Mouse (Mus musculus): ENCODE results near the gene St6galnac1.

Gene St6galnac1

DNA sequence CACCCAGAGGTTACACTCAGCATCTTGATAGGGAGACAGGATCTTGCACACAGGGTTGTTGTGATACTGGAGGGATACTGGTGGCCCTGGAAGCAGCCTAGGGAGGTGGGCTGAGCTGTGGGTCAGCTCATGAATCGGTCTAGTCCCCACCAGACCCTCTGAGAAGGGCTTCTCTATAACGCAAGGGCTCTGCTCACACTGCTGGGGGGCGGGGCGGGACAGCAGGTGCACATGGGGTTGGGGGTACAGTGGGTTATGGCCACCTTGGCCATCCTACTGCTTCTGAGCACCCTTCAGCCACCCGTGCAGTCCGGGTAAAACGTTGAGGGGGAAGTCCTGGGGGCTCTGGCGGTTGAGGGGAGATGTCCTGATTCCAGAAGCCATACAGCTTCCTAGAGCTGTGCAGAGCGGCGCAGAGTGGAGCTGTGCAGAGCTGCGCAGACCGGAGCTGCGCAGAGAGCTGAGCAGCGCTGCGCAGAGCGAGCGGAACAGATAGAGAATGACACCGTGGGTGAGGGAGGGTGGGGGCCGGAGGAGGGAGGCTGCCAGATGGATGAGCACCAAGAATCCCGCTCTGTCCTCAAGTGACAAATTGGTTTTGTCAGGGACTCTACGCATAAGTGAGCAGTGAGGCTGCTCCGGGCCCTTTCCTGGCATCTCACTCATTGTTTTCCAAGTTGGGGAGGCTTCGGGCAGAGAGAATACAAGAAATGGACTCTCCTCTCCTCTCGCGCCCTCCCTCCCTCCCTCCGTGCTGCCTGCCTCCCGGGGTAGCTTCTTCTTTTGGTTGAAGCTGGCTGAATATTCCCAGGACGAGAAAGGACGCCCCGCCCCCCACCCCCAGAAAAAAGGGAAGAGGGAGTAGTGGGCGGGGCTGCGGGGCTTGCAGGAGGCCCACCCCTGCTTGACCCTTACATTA, 35.9 kb upstream of the St6galnac1 start:
- no peak for TF ChIP-seq GATA4 (IDR thresholded peaks at IDR 0.05; ENCODE audit: insufficient replicate concordance, low read length)

- TF ChIP-seq GATA4 (IDR thresholded peaks at IDR 0.05; ENCODE audit: insufficient replicate concordance, low read length): no peak
Measured at GRCm38 (mm10) chr11:116810528-116810927, 35.2 kb upstream of the St6galnac1 start.

DNA sequence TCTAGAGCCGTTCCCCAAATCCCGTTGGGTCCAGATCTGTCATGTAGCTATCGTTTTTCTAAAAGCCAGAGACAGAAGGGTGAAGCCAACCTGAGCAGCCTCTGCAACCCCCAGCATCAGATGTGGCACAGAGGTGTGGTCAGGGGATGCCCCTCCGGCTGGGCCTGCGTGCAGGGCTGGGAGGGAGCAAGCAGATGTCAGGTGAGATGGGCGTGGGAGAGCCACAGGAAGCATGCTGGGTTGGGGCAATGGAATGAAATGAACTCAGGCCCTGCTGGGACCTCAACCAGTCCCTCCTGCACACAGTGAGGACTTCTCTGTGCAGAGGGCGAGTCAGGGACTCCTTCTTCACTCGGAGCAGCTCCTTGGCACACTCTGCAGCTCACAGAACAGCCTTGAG, 34.2 kb upstream of the St6galnac1 start:
- no peak for TF ChIP-seq GATA4 (IDR thresholded peaks at IDR 0.05; ENCODE audit: insufficient replicate concordance, low read length)

DNA sequence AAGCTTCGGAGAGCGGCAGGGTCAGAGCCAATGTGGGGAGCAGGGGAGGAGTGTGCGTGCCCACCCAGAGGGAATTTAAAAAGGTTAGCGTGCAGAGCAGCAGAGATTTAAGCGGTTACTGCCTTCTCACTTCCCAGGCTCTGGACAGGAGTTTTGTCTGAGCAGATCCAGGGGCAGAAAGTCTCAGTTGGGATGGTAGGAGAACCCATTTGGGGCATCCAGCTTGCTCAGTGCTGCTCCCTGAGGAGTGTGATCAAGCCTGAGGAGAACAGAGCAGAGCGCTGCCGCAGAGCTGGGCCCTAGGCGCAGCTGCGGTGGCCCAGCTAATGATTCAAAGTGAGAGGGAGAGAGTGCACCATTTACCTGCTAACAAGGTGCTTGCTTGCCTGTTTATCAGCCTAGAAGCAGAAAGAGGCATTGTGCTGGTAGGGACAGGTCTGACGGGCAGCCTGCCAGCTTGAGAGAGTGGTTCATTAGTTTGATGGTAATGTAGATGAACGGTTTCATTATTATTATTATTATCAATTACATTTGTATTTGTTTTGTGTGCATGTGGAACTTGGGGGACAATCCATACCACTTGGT, 33.6 kb upstream of the St6galnac1 start:
- TF ChIP-seq GATA4 (IDR thresholded peaks at IDR 0.05; ENCODE audit: insufficient replicate concordance, low read length): no peak

DNA sequence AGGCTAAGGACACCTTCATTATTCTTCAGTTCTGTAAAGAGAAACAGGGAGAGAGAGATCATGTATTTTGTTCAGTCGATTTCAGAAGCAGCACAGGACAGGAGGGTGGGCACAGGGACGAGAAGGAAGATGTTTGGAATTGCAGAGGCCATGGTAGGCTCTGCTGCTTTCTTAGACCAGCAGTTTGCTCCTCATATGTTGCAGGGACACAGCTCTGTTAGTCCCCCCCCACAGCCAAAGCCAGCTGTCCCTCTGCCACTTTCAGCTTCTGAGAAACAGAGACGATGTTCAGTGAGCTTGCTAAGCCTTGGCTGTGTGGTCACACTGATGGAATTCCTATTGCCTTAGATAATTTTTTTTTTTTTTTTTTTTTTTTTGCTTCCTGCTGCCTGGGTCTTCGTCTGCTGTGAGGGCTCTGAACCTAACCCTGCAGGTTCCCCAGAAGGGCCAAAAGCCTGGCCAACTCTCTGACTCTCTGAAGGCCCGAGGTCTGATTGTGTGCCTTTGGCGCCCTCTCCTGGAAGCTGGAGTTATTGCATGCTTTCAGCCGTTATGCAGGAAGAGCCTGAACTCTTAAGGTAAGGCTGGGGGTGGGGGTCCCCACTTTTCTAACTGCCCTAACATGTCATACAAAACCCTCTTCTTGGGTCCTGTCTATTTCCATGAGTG, 32.8 kb upstream of the St6galnac1 start:
- no peak for TF ChIP-seq GATA4 (IDR thresholded peaks at IDR 0.05; ENCODE audit: insufficient replicate concordance, low read length)

- no peak for TF ChIP-seq GATA4 (IDR thresholded peaks at IDR 0.05; ENCODE audit: insufficient replicate concordance, low read length)
Measured at GRCm38 (mm10) chr11:116807526-116807925, 32.2 kb upstream of the St6galnac1 start.

GRCm38 (mm10) chr11:116807116-116807515, 31.8 kb upstream of the St6galnac1 start:
- no peak for TF ChIP-seq GATA4 (IDR thresholded peaks at IDR 0.05; ENCODE audit: insufficient replicate concordance, low read length)

- TF ChIP-seq GATA4 (IDR thresholded peaks at IDR 0.05; ENCODE audit: insufficient replicate concordance, low read length): peak; percentile 47; the same call in 1 of the 2 replicates
Measured at GRCm38 (mm10) chr11:116806136-116807071, 31.1 kb upstream of the St6galnac1 start.

DNA sequence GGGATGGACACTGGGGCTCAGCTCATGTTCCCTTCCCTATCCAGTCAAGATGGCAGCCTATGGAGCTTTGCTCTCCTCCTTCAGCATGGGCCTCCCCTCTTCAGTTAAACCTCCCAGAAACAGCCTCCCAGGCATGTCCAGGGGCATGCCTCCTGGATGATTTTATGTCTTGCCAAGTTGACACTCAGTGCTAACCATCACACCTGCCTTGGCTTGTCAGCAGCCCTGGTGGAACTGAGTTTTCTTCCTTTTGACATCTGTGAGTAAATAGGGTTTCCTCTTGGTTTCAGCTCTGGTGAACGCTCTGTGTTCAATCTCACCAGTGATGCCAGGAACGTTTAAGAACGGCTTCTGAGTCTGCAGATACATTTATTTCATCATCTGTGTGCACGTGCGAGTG, 27.4 kb upstream of the St6galnac1 start:
- TF ChIP-seq GATA4 (IDR thresholded peaks at IDR 0.05; ENCODE audit: insufficient replicate concordance, low read length): no peak

- TF ChIP-seq GATA4 (IDR thresholded peaks at IDR 0.05; ENCODE audit: insufficient replicate concordance, low read length): no peak
Measured at GRCm38 (mm10) chr11:116801106-116801505, 25.8 kb upstream of the St6galnac1 start.

- no peak for TF ChIP-seq GATA4 (IDR thresholded peaks at IDR 0.05; ENCODE audit: insufficient replicate concordance, low read length)
Measured at GRCm38 (mm10) chr11:116799364-116799763, 24.1 kb upstream of the St6galnac1 start.

DNA sequence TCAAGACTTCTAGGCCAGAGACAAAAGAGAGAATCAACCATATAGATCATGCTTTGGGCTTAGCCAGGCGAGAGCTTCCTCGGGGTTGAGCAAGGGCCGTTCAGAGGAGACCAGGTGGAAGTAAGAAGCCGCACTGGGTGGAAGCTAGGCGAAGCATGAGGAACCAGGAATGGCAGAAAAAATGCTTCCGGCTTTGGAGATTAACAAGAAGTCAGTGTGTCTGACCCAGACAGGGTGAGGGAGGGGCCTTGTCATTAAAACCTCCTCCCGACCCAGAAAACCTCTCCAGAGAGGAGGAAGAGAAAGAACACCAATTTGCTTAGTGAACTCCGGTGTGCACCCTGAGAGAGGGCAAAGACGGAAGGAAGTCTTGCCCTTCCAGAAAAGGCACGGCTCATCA, 8.9 kb upstream of the St6galnac1 start:
- TF ChIP-seq GATA4 (IDR thresholded peaks at IDR 0.05; ENCODE audit: insufficient replicate concordance, low read length): no peak

GRCm38 (mm10) chr11:116782737-116783145, 7.4 kb upstream of the St6galnac1 start:
- no peak for TF ChIP-seq GATA4 (IDR thresholded peaks at IDR 0.05; ENCODE audit: insufficient replicate concordance, low read length)

DNA sequence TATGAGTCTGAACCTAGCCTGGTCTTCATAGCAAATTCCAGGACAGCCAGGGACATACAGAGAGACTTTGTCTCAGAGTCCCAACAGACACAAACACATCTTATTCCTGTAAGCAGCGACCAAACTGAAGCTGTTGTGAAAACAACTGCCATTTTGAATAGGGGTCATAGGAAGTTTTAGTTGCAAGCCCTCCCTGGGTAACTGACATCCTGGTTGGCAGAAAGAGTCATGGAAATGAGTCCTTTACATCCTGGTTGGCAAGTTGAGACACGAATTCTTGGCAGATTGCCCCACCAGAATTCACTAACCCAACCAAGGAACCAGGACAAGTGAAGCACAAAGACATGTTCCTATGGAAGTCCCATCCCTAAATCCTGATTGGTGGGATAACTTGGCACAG, 2.1 kb downstream of the St6galnac1 start:
- TF ChIP-seq GATA4 (IDR thresholded peaks at IDR 0.05; ENCODE audit: insufficient replicate concordance, low read length): no peak

- TF ChIP-seq GATA4 (IDR thresholded peaks at IDR 0.05; ENCODE audit: insufficient replicate concordance, low read length): no peak
Measured at GRCm38 (mm10) chr11:116769873-116770272, 5.4 kb downstream of the St6galnac1 start.

Data from liver, adult (tissue).